16 mouse cellular contexts compared by ENCODE assay signal in genomic region chr6:100974716-100975115, GRCm38 (mm10).
"Had no signal": no experiment of that assay in that cellular context is flagged by ENCODE, and none has a peak within 500 bp of the region (broad histone marks: within the 10 kb centered on the region; RNA-seq: fewer than 3 reads in every experiment).

No protein-coding gene starts in this region.

- H3K9me3 ChIP-seq: neural tube, embryonic 13.5 days; neural tube, embryonic 15.5 days; stomach, embryonic 15.5 days had no signal

- H3K27ac ChIP-seq: neural tube, embryonic 13.5 days; neural tube, embryonic 15.5 days; stomach, embryonic 15.5 days; stomach, postnatal 0 days had no signal

- H3K4me2 ChIP-seq: neural tube, embryonic 13.5 days; neural tube, embryonic 15.5 days; stomach, embryonic 15.5 days had no signal

- H3K9ac ChIP-seq: neural tube, embryonic 13.5 days; neural tube, embryonic 15.5 days; stomach, embryonic 15.5 days had no signal

- H3K4me3 ChIP-seq: neural tube, embryonic 13.5 days; neural tube, embryonic 15.5 days; stomach, embryonic 15.5 days had no signal

- H3K27me3 ChIP-seq: neural tube, embryonic 15.5 days; stomach, embryonic 15.5 days had no signal

- DNase-seq: retina, postnatal 1 day; right cerebral cortex, adult 18-20 months; right cerebral cortex, postnatal 14 days; right cerebral cortex, postnatal 25 days; right cerebral cortex, postnatal 4 days; spleen, adult 18-20 months; thymus, adult 18-20 months; thymus, adult 2 months; thymus, postnatal 14 days; thymus, postnatal 25 days; thymus, postnatal 36 days; thymus, postnatal 4 days had no signal

- H3K36me3 ChIP-seq: neural tube, embryonic 13.5 days; neural tube, embryonic 15.5 days; stomach, embryonic 15.5 days had no signal
